Mouse (Mus musculus) mature B cell (primary cell): ENCODE results near the gene Nono.

ENCODE experiments used
- in situ Hi-C: fragments of 300-500 bp; cut with MboI; formaldehyde crosslinking; loops from 2 replicates; pipeline ENCODE4 v1.14.3; 2019

The Nono gene

GRCm38 (mm10) chrX:101429142-101429949 lies at the start of gene Nono:
Gene Nono (plus strand): TSS chrX:101429318.
- in situ Hi-C loops, result no loop called here

- in situ Hi-C loops, result no loop called here
Measured at GRCm38 (mm10) chrX:101379744-101380143, 49.4 kb upstream of the Nono start.

- in situ Hi-C loops, result no loop called here
Measured at GRCm38 (mm10) chrX:101383455-101383854, 45.7 kb upstream of the Nono start.

GRCm38 (mm10) chrX:101384439-101385137 lies 44.5 kb upstream of the Nono start:
- in situ Hi-C loops, result no loop called here

- in situ Hi-C loops, result no loop called here
Measured at GRCm38 (mm10) chrX:101386222-101386621, 42.9 kb upstream of the Nono start.

GRCm38 (mm10) chrX:101388866-101389537 lies 40.1 kb upstream of the Nono start:
- in situ Hi-C loops, result no loop called here

GRCm38 (mm10) chrX:101394341-101394740 lies 34.8 kb upstream of the Nono start:
- in situ Hi-C loops, result no loop called here

- in situ Hi-C loops, result no loop called here
Measured at GRCm38 (mm10) chrX:101396459-101396858, 32.7 kb upstream of the Nono start.

GRCm38 (mm10) chrX:101418946-101419724 lies 10.0 kb upstream of the Nono start:
- in situ Hi-C loops, result no loop called here

GRCm38 (mm10) chrX:101419725-101420699 lies 9.1 kb upstream of the Nono start:
- in situ Hi-C loops, result no loop called here

- in situ Hi-C loops, result no loop called here
Measured at GRCm38 (mm10) chrX:101420700-101421095, 8.4 kb upstream of the Nono start, which contains the start of gene Zmym3. Gene Zmym3 (minus strand): TSS chrX:101420849.

GRCm38 (mm10) chrX:101423462-101423861 lies 5.7 kb upstream of the Nono start:
- in situ Hi-C loops, result no loop called here

- in situ Hi-C loops, result no loop called here
Measured at GRCm38 (mm10) chrX:101427774-101428173, 1.3 kb upstream of the Nono start.

- in situ Hi-C loops, result no loop called here
Measured at GRCm38 (mm10) chrX:101428785-101429141, 355 bp upstream of the Nono start.

- in situ Hi-C loops, result no loop called here
Measured at GRCm38 (mm10) chrX:101429976-101430375, 858 bp downstream of the Nono start.

- in situ Hi-C loops, result no loop called here
Measured at GRCm38 (mm10) chrX:101448886-101449475, 19.9 kb downstream of the Nono start, which contains the start of gene Itgb1bp2. Gene Itgb1bp2 (plus strand): TSS chrX:101449088.

GRCm38 (mm10) chrX:101451147-101451546 lies 22.0 kb downstream of the Nono start:
- in situ Hi-C loops, result no loop called here

- in situ Hi-C loops, result no loop called here
Measured at GRCm38 (mm10) chrX:101451591-101451990, 22.5 kb downstream of the Nono start.

GRCm38 (mm10) chrX:101472202-101472601 lies 43.1 kb downstream of the Nono start:
- in situ Hi-C loops, result no loop called here
